Mouse (Mus musculus) C2C12 (cell line): ENCODE measurements around the gene Ube2s.

Experiments used
- CEBPB ChIP-seq: IDR thresholded peaks from one replicate; pipeline ENCODE4 v1.6.1; 2011; ENCODE audit warnings: low read depth, mild to moderate bottlenecking, control low read depth, moderate library complexity
- CTCF ChIP-seq: IDR thresholded peaks from one replicate; pipeline ENCODE4 v1.5.1; 2011; ENCODE audit not compliant: control insufficient read depth, insufficient read depth, insufficient read length
- MAX ChIP-seq: IDR thresholded peaks from one replicate; pipeline ENCODE4 v1.6.1; 2011; ENCODE audit warnings: mild to moderate bottlenecking, control low read depth
- MYOD1 ChIP-seq: IDR thresholded peaks from one replicate; pipeline ENCODE4 v1.6.1; 2011; ENCODE audit warnings: low read depth; ENCODE audit not compliant: control insufficient read depth, insufficient read length
- USF1 ChIP-seq: IDR thresholded peaks from one replicate; pipeline ENCODE4 v1.6.1; 2011; ENCODE audit warnings: low read depth, mild to moderate bottlenecking, control low read depth, moderate library complexity

- TF ChIP-seq CTCF (no peak), MAX (no peak), USF1 (no peak), CEBPB (no peak), MYOD1 (no peak)
These were observed 60.2 kb downstream of the Ube2s start for GRCm38 (mm10) chr7:4751971-4752820.
